Mouse (Mus musculus): ENCODE data around the gene Rbm8a. TPM values are rescaled to one million over a fixed set of nuclear protein-coding genes. Genes with fewer than 3 reads are reported as not detected.

Rbm8a gene
- polyA plus RNA-seq, 1 experiment from 2014 or later, result 196 TPM

GRCm38 (mm10) chr3:96634015-96634414 lies 4.3 kb downstream of the Rbm8a start:
- Histone ChIP-seq H3K4me1 (replicated peaks; ENCODE audit: control insufficient read depth, insufficient read depth, low read length) (peaks cover 18% of the 10 kb centered on the region), H3K4me3 (ENCODE audit: low read depth, low read length) (no peak overlapping the region), H3K27me3 (replicated peaks; ENCODE audit: control insufficient read depth, insufficient read depth, low read length) (no peaks in the 10 kb centered on the region), H3K9me3 (ENCODE audit: control insufficient read depth, low read length) (no peaks in the 10 kb centered on the region), H3K36me3 (ENCODE audit: control insufficient read depth, insufficient read depth, low read length) (peaks cover 11% of the 10 kb centered on the region), H3K27ac (ENCODE audit: low read depth, low read length) (no peak overlapping the region), H3K4me2 (no peak overlapping the region; the same call in 1 of the 2 replicates), H3K9ac (ENCODE audit: low read depth, low read length) (no peak overlapping the region)
- DNase-seq (ENCODE audit: low spot score) (no peak), ATAC-seq (replicated peaks; ENCODE audit: low FRiP score) (no peak)
- WGBS, result 36% methylated on average over 1 of the region's 1 CpGs

- Histone ChIP-seq H3K9ac (ENCODE audit: low read depth, low read length) (peak within 1 kb of the TSS; percentile 91), H3K27me3 (replicated peaks; ENCODE audit: control insufficient read depth, insufficient read depth, low read length) (no peaks in the 10 kb centered on the region), H3K9me3 (ENCODE audit: control insufficient read depth, low read length) (no peaks in the 10 kb centered on the region), H3K27ac (ENCODE audit: low read depth, low read length) (peak within 1 kb of the TSS; percentile 61), H3K4me2 (peak within 1 kb of the TSS; percentile 85), H3K4me1 (replicated peaks; ENCODE audit: control insufficient read depth, insufficient read depth, low read length) (peaks cover 18% of the 10 kb centered on the region), H3K4me3 (ENCODE audit: low read depth, low read length) (peak within 1 kb of the TSS; percentile 80), H3K36me3 (ENCODE audit: control insufficient read depth, insufficient read depth, low read length) (peaks cover 13% of the 10 kb centered on the region)
- ATAC-seq (replicated peaks; ENCODE audit: low FRiP score) (peak; percentile 87), DNase-seq (ENCODE audit: low spot score) (peak; percentile 86)
- 2% methylated on average over 58 of the region's 60 CpGs for WGBS
These were observed 5.5 kb downstream of the Rbm8a start, which contains the start of the genes Pex11b and Gm42957 for GRCm38 (mm10) chr3:96634928-96635879. Gene Pex11b (plus strand): TSS chr3:96635376. Gene Gm42957 (plus strand): TSS chr3:96635474.

GRCm38 (mm10) chr3:96635906-96636305 lies 6.2 kb downstream of the Rbm8a start:
- ATAC-seq (replicated peaks; ENCODE audit: low FRiP score) (peak; percentile 19; the same call in 1 of the 2 replicates), DNase-seq (ENCODE audit: low spot score) (no peak)
- WGBS, result 7% methylated on average over 15 of the region's 15 CpGs
- Histone ChIP-seq H3K4me3 (ENCODE audit: low read depth, low read length) (peak overlapping the region; percentile 80), H3K36me3 (ENCODE audit: control insufficient read depth, insufficient read depth, low read length) (peaks cover 13% of the 10 kb centered on the region), H3K9ac (ENCODE audit: low read depth, low read length) (peak overlapping the region; percentile 91), H3K27ac (ENCODE audit: low read depth, low read length) (peak overlapping the region; percentile 61), H3K4me1 (replicated peaks; ENCODE audit: control insufficient read depth, insufficient read depth, low read length) (peaks cover 14% of the 10 kb centered on the region), H3K9me3 (ENCODE audit: control insufficient read depth, low read length) (no peaks in the 10 kb centered on the region), H3K27me3 (replicated peaks; ENCODE audit: control insufficient read depth, insufficient read depth, low read length) (no peaks in the 10 kb centered on the region), H3K4me2 (peak overlapping the region; percentile 85)

- peaks cover 11% of the 10 kb centered on the region for H3K4me1 ChIP-seq (replicated peaks; ENCODE audit: control insufficient read depth, insufficient read depth, low read length)
- H3K27me3 ChIP-seq (replicated peaks; ENCODE audit: control insufficient read depth, insufficient read depth, low read length), result no peaks in the 10 kb centered on the region
- no peaks in the 10 kb centered on the region for H3K9me3 ChIP-seq (ENCODE audit: control insufficient read depth, low read length)
- H3K4me3 ChIP-seq (ENCODE audit: low read depth, low read length), result peak overlapping the region; percentile 80
- peak overlapping the region; percentile 91 for H3K9ac ChIP-seq (ENCODE audit: low read depth, low read length)
- H3K36me3 ChIP-seq (ENCODE audit: control insufficient read depth, insufficient read depth, low read length), result peaks cover 16% of the 10 kb centered on the region
- WGBS, result 52% methylated on average over 11 of the region's 11 CpGs
- ATAC-seq (replicated peaks; ENCODE audit: low FRiP score) (no peak), DNase-seq (ENCODE audit: low spot score) (no peak)
- peak overlapping the region; percentile 85 for H3K4me2 ChIP-seq
- no peak overlapping the region for H3K27ac ChIP-seq (ENCODE audit: low read depth, low read length)
These were observed 6.7 kb downstream of the Rbm8a start for GRCm38 (mm10) chr3:96636448-96636847.

GRCm38 (mm10) chr3:96639219-96639618 lies 9.5 kb downstream of the Rbm8a start:
- Histone ChIP-seq H3K27ac (ENCODE audit: low read depth, low read length) (no peak overlapping the region), H3K4me3 (ENCODE audit: low read depth, low read length) (no peak overlapping the region), H3K4me2 (no peak overlapping the region), H3K9me3 (ENCODE audit: control insufficient read depth, low read length) (no peaks in the 10 kb centered on the region), H3K4me1 (replicated peaks; ENCODE audit: control insufficient read depth, insufficient read depth, low read length) (peaks cover 11% of the 10 kb centered on the region), H3K36me3 (ENCODE audit: control insufficient read depth, insufficient read depth, low read length) (peaks cover 11% of the 10 kb centered on the region; the same call in 1 of the 2 replicates), H3K27me3 (replicated peaks; ENCODE audit: control insufficient read depth, insufficient read depth, low read length) (no peaks in the 10 kb centered on the region), H3K9ac (ENCODE audit: low read depth, low read length) (no peak overlapping the region)
- DNase-seq (ENCODE audit: low spot score), result no peak
- 71% methylated on average over 1 of the region's 1 CpGs for WGBS
- ATAC-seq (replicated peaks; ENCODE audit: low FRiP score), result no peak

- WGBS, result 76% methylated on average over 7 of the region's 7 CpGs
- ATAC-seq (replicated peaks; ENCODE audit: low FRiP score) (no peak), DNase-seq (ENCODE audit: low spot score) (no peak)
- Histone ChIP-seq H3K4me2 (no peak within 1 kb of the TSS), H3K9ac (ENCODE audit: low read depth, low read length) (no peak within 1 kb of the TSS), H3K27ac (ENCODE audit: low read depth, low read length) (no peak within 1 kb of the TSS), H3K4me1 (replicated peaks; ENCODE audit: control insufficient read depth, insufficient read depth, low read length) (no peaks in the 10 kb centered on the region), H3K36me3 (ENCODE audit: control insufficient read depth, insufficient read depth, low read length) (peaks cover 8% of the 10 kb centered on the region; the same call in 1 of the 2 replicates), H3K9me3 (ENCODE audit: control insufficient read depth, low read length) (no peaks in the 10 kb centered on the region), H3K27me3 (replicated peaks; ENCODE audit: control insufficient read depth, insufficient read depth, low read length) (no peaks in the 10 kb centered on the region), H3K4me3 (ENCODE audit: low read depth, low read length) (no peak within 1 kb of the TSS)
These were observed 15.4 kb downstream of the Rbm8a start, which contains the start of gene Itga10 for GRCm38 (mm10) chr3:96645018-96645649. Gene Itga10 (plus strand): TSS chr3:96645584.

GRCm38 (mm10) chr3:96647365-96647764 lies 17.6 kb downstream of the Rbm8a start:
- 84% methylated on average over 3 of the region's 3 CpGs for WGBS
- Histone ChIP-seq H3K36me3 (ENCODE audit: control insufficient read depth, insufficient read depth, low read length) (peaks cover 6% of the 10 kb centered on the region; the same call in 1 of the 2 replicates), H3K4me2 (no peak overlapping the region), H3K9ac (ENCODE audit: low read depth, low read length) (no peak overlapping the region), H3K27ac (ENCODE audit: low read depth, low read length) (no peak overlapping the region), H3K27me3 (replicated peaks; ENCODE audit: control insufficient read depth, insufficient read depth, low read length) (no peaks in the 10 kb centered on the region), H3K4me1 (replicated peaks; ENCODE audit: control insufficient read depth, insufficient read depth, low read length) (no peaks in the 10 kb centered on the region), H3K9me3 (ENCODE audit: control insufficient read depth, low read length) (no peaks in the 10 kb centered on the region), H3K4me3 (ENCODE audit: low read depth, low read length) (no peak overlapping the region)
- DNase-seq (ENCODE audit: low spot score) (no peak), ATAC-seq (replicated peaks; ENCODE audit: low FRiP score) (no peak)

- no peak for DNase-seq (ENCODE audit: low spot score)
- H3K4me1 ChIP-seq (replicated peaks; ENCODE audit: control insufficient read depth, insufficient read depth, low read length), result peaks cover 2% of the 10 kb centered on the region; the same call in 1 of the 2 replicates
- no peak overlapping the region for H3K9ac ChIP-seq (ENCODE audit: low read depth, low read length)
- no peaks in the 10 kb centered on the region for H3K9me3 ChIP-seq (ENCODE audit: control insufficient read depth, low read length)
- ATAC-seq (replicated peaks; ENCODE audit: low FRiP score), result no peak
- no peaks in the 10 kb centered on the region for H3K36me3 ChIP-seq (ENCODE audit: control insufficient read depth, insufficient read depth, low read length)
- H3K27me3 ChIP-seq (replicated peaks; ENCODE audit: control insufficient read depth, insufficient read depth, low read length), result no peaks in the 10 kb centered on the region
- no peak overlapping the region for H3K4me3 ChIP-seq (ENCODE audit: low read depth, low read length)
- WGBS, result 63% methylated on average over 2 of the region's 2 CpGs
- no peak overlapping the region for H3K27ac ChIP-seq (ENCODE audit: low read depth, low read length)
- no peak overlapping the region for H3K4me2 ChIP-seq
These were observed 31.2 kb downstream of the Rbm8a start for GRCm38 (mm10) chr3:96660901-96661300.
